Mouse (Mus musculus) gastrocnemius, postnatal 10 days (tissue): ENCODE measurements at regions not wholly inside any gene's neighbourhood (a gene's known extent, or its start where the extent isn't known, plus 50 kb on each side); places are given as distances from the start of the nearest gene placed in this dataset.

Experiments
- DNase-seq: peaks from one replicate; pipeline ENCODE4 v3.0.0; 2021; ENCODE audit warnings: mixed read lengths

DNA sequence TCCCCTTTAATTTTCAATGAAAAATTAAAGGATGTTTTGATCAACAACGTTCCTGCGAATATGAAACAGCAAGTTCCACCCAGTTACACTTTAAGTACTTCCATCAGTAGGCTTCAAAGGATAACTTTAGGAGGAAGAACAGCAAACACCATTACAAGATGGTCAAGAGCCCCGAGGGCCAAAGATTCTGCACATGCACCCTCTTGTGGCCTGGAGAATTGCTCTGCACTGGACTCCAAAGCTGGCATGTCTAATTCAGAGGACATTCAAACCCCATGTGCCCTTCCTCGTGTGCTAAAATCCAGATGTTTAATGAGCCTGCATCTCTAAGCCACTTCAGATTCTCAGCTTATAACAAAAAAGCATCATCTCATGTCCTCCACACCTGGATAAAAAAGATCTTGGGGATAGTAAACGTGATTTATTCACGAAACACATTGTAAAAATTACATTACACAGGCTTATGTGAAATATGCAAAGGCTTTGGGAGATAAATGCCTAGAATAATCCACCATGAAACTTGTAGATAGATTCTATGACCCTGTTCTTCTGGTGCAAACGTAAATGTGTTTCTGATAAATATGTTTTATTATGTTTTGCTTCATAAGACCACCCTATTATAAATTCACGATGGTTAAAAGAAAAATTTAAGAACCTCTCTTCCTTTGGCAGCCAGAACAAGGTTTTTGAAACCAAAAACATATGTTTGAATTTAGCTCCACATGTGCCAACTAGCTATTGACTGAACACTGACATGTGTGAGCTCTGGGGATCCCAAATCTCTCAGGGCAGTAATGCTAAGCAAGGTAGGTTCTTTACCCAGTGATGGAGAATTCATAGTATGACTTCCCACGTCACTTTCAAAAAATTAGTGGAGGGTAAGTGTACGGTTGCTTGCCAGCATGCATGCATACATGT is 100.6 kb upstream of the Rfx3 start:
- no peak for DNase-seq

DNA sequence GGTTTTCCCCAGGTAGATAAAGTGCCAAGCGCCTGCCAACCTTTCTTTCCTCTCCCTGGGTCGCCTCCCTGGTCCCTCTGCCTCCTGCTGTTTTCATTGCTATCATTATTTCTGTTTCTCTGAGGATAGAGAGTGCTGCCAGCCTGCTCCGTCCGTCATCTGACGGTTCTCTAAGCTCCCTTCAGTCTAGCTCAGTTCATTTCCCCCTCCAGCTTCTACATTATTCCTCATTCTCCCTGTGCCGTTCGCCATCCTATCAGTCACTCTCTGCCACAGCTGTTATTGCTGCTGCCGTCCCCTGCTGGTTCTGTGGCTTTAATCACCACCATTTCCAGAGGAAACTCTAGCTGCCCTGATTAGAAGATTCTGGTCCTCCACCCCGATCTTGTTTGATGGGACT is 84.7 kb upstream of the Rfx3 start:
- DNase-seq, result no peak

DNA sequence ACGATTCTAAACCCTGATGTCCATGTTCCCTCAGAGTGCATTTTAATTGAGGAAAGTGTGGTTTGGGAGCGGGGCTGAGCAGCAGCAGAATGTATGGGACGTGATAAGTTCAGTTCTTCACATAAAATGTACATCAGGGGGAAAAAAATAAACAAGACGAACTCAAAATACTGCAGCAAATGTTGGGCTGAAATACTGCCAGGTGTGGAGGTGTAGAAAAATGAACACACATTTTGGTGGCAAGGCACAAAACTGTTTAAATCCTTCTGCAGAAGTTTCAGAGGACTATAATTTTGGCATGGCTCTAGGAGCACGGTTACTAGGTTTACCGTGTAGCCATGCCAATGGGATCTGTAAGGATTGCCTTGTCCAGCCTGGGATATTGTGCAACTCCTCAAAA is 81.3 kb upstream of the Rfx3 start:
- no peak for DNase-seq

DNA sequence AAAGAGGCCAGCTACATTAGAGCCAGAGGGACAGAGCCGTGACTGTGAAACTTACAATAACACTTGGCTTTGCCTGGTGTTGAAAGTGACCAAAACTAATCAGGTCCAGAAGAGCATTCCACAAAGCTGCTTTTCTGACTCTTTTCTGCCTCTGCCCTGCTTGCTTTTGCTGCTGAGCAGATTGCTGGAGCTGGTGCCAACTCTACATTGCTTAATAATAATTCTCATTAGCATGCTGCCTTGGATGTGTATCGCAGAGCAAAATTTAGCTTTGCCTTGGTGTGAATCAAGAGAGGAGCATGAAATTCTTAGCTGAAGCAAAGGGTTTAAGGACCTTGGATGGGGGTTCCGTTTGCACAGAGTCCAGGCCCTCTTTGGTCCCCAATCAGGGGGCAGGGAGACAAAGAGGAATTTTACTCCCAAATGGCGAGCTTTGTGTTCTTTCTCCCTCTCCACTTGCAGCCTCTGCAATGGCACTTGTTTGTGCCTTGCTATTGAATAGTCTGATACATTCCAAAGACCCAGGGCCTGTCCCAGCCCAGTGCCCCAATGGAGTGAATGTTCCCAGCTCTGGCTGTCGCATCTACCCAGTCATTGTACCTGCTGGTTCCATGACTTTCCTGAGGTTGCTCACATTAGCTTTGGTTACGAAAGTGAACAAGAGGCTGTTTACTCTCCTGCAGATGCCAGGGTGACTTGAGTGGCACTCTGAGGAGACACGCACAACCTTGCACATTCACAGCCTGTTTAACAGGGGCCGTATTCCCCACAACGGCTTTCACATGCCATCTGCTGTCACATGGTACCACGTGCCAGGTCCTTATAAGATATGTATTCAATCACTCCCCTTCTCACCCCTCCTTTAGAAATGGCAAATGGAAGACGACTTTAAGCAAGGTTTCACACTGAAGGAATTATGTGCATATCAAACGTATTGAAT is 76.9 kb upstream of the Rfx3 start:
- DNase-seq, result no peak

DNA sequence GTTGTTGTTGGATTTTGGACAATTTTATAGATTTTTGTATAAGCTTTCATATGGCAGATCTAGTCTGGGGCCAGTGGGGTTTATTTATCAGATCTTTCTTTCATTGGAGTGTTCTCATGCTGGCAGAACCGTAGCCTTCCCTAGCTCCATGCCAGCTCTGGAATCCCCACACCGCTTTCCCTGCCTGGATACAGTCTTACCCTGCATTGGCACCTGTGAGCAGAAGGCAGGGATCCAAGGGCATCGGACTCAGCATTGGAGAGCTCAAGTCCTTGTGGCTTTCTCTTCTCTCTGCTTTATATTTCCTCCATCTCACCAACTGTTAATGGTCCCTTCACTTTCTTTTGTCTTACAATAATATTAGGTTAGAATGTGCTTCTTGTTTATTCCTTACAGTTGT is 59.4 kb upstream of the Rfx3 start:
- DNase-seq, result no peak
